Mouse (Mus musculus): Measurements from ENCODE around the gene Klf2. TPM values are rescaled to one million over a fixed set of nuclear protein-coding genes. Genes with fewer than 3 reads are reported as not detected.
A peak's percentile ranks its signal among the peaks of the same experiment; 100 is the strongest.

Klf2 gene
- total RNA-seq, 2 experiments from 2014 or later = 22.5 to 37.9 TPM

DNA sequence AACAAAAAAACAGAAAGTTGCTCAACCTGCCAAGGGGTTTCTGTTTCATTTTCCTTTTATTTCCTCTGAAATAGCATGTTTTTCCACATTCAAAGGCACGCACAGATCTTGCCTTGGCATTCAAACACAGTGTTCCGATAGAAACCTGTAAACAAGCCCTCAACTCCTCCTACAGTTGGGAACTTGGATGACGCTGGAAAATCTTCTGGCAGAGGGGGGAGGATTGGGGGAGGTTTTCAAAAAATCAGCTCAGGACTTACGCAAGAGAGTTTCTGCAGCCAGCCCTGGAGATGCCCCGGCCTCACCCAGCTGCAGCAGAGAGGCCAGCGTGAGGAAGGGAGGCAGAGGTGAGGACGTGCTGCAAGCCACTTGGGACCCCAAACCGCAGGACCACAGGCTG lies 15.2 kb upstream of the Klf2 start:
- DNase-seq (ENCODE audit: low spot score) = peak; percentile 87

DNA sequence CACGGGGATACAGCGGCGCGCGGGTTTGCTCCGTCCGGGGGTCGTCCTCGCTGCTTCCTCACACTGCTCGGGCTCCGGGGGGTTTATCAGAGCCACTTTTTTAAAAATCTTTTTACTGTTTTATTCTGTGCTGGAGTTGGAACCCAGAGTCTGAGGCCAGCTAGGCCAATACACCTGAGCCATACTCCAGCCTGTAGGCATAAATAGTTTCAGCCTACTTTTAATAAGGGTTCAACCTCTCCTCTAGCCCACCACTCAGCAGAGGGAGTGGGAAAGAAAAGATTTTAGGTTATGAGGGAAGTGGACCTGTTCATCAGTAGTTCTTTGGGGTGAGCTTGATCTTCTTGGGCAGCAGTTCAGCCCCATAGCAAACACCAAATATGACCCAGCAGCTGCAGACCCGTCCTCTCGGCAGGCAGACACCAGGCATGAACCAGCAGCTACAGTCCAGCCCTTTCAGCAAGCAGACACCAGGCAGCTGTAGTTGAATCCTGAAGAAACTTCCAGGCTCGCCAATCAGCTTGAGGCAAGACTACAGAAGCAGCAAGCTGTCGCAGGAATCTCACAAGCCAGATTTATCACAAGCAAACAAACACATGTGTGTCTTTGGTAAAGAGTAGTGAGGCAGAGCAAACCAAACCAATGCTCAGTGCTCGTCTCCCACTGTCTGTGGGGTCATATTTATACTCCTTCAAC lies 13.5 kb upstream of the Klf2 start, which contains the start of gene Gm10282:
Gene Gm10282, minus strand, starts transcription at position 51 of the 696 bp plus-strand sequence.
- DNase-seq (ENCODE audit: low spot score) = no peak

DNA sequence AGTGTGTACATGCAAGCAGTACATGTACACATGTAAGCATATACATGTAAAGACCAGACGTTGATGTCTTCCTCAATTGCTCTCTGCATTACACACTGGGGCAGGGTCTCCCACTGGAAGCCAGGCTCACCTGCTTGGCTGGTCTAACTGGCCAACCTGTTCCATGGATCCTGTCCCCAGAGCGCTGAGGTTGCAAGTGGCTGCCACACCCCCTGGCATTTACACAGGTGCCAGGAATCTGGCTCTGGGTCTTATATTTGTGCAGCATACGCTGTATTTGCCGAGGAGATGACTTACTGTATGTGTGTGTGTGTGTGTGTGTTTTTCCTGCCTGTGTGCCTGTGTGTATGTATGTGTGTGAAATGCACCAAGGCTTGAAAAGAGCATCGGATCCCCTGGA lies 11.9 kb upstream of the Klf2 start:
- DNase-seq (ENCODE audit: low spot score) = no peak

DNA sequence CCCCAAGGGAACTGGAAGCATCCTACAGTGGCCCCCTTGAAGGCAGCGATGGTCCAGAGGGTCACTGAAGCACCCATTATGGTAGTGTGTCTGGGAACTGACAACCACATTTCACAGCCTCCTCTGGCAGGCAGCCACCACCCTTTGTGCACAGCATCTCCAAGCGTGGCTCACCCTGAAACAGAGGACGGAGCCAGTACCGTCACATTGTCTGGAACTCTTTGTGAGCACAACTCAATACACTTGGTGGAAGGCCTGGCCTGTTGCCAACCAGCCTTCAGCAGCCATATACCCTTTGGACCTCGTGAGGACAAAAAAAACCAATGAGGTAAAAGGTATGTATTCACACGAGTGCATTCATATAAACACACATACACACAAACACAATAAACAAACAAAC lies 10.6 kb upstream of the Klf2 start:
- no peak for DNase-seq (ENCODE audit: low spot score)

DNA sequence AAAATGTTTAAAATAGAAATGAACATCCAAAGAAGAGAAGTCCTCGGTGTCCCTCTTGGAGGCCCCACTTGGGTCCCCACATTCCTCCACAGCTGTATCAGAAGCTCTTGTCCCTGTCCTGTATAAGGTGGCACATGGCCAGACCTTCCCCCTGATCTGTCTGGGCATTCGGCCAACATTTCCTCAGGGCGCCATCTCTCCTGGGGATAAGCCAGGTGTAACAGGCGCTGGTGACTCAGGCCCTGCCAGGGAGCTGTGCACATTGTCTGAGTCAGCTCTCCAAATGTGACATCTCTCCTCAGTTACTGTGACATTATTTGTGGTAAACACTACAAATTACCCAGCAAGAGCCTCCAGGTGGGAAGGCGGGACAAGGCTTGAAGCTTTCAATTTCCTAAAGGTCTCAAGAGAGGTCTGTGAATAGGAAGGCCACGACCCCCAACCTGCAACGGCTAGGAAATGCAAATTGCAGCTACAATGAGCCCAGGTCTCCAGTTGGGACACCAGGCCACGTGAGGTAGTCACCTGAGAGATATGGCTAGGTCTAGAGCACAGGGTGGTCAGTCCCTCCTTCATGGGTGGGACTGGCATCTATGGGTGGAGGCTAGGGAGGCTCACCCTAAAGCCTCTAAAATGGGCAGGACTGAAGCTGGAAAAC lies 7.9 kb upstream of the Klf2 start:
- no peak for DNase-seq (ENCODE audit: low spot score)

DNA sequence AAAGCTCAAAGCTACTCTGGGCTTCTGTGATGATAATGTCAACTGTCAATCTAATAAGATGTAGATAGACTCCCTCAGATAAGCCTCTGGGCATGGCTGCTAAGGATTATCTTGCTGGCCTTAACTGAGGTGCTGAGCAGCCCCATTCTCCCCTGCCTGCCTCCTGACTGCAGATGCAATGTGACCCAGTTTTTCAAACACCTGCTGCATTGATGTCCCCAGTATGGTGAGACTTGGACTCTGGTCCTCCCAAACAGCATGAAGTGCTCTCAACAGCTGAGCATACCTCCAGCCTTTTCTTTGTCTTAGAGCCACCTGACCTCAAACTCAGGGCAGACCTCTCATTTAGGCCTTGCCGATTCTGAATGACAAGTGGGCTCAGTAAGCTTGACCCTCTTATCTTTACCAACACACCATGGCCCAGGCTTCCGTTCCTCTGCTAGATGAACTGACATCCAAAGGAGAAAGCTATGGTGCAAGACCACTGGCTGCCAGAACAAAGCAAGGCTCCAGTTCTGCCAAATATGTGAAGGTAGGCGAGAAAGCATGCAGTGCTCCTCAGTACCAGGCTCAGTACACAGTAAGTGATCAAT lies 5.8 kb upstream of the Klf2 start:
- no peak for DNase-seq (ENCODE audit: low spot score)

DNA sequence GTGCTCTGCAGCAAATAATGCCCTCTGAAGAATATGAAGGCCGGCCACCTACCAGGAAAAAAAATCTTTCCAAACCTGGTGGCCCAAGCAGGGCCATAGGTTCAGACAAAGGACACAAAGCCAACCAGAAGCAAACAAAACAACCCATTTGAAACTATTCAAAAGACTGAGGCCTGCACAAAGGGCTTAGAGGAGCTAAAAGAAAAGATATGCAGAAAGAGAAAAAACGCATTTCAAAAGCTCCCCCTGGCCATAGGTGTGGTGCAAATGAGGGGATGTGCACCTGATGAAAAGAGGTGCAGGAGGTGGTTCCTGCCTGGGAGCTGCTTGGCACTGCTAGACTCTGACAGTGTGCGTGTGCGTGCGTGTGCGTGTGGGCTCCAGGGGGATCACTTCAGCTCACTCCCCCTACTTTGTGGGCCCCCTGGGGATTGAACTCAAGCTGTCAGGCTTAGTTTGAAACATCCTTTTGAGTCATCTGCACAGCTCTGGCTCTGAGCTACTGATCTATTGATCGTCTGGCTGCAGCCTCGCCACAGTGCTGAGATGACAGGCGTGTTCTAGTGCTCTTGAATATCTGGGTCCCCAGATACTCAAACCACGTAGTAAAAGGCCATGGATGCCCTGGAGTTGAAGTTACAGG lies 2.7 kb upstream of the Klf2 start:
- DNase-seq (ENCODE audit: low spot score) = no peak

DNA sequence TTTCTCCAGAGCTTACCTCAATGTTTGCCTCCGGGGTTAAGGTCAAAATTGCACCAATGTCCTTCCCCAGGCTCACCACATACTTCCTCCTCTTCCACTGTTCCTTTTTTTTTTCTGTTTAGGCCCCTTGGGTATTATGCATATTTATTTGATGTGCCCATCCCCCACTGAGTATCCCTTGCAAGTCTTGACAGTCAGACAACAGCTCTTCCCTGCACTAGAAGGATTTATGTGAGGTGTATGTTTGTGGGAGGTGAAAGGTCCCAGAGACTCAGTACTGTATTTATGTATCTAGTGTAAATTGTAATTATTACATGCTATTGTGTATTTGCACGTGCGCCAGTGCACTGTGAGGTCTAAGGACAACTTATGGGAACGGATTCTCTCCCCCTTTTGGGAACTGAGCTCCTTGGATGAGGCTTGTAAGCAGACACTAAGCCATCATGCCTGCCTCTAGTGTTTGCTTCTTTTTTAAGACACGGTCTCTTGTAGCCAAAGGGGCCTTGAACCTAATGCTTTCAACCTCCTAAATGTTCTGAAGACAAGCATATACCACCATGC lies 1.0 kb upstream of the Klf2 start:
- DNase-seq (ENCODE audit: low spot score) = no peak

DNA sequence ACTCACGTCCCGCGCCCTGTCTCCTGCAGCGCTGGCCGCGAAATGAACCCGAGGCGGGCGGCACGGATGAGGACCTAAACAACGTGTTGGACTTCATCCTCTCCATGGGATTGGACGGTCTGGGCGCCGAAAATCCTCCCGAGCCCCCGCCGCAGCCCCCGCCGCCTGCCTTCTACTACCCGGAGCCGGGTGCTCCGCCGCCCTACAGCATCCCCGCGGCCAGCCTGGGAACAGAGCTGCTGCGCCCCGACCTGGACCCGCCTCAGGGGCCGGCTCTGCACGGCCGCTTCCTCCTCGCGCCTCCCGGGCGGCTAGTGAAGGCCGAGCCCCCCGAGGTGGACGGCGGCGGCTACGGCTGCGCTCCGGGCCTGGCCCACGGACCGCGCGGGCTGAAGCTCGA lies 564 bp downstream of the Klf2 start:
- no peak for DNase-seq (ENCODE audit: low spot score)

DNA sequence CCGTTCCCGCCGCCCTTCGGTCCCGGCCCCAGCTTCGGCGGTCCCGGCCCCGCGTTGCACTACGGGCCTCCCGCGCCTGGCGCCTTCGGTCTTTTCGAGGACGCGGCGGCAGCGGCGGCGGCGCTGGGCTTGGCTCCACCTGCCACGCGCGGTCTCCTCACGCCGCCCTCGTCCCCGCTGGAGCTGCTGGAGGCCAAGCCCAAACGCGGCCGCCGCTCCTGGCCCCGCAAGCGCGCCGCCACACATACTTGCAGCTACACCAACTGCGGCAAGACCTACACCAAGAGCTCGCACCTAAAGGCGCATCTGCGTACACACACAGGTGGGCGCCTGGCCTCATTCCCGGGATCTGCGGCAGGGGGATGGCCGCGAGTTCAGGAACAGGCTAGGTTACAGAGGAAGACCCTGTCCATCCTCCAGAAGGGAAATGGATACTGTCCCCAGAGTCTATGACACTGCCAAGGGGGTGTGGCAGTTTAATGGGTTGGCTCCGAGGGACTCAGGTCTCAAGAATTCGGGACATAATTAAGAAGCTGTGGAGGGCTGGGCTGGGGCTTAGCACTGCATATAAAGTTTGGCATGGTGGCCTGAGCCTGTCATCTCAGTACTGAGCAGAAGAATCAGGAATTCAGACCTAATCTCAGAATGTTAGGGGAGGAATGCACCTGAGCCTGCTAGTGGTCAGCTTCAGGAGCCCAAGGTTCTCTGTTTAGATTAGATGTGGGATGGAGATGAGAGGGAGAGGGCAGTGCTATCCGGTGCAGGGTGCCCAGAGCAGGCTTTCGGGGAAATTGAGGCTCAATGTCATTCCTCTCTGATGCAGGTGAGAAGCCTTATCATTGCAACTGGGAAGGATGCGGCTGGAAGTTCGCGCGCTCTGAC lies 1.3 kb downstream of the Klf2 start:
- DNase-seq (ENCODE audit: low spot score) = peak; percentile 58

DNA sequence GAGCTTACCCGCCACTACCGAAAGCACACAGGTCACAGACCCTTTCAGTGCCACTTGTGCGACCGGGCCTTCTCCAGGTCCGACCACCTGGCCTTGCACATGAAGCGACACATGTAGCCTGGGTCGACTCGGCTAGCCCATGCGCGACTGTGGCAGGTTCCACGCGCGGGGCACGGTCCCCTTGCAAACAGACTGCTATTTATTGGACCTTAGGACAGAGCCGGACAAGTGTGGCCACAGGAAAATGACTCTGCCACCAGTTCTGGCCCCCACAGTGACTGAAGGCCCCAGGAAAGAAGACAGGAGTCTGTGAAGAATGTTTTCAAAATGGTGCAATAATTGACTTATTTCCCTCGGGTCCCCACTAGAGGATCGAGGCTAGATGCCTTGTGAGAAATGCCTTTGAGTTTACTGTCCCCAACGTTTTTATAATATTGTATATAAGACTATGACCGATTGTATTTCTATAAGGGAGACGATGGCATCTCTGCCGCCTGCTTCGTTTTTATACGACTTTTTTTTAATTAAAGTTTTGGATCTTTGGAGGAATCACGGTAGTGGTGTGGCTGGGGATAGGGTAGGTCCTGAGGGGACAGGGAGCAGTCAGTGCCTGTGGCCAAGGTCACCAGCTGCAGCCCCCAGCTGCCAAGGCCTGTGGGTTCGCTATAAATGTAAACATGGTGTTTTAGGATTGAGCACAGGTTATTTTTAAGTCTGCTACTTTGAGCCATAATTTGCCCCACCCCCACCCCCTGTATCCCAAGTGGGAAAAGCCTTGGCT lies 2.2 kb downstream of the Klf2 start:
- DNase-seq (ENCODE audit: low spot score) = no peak

DNA sequence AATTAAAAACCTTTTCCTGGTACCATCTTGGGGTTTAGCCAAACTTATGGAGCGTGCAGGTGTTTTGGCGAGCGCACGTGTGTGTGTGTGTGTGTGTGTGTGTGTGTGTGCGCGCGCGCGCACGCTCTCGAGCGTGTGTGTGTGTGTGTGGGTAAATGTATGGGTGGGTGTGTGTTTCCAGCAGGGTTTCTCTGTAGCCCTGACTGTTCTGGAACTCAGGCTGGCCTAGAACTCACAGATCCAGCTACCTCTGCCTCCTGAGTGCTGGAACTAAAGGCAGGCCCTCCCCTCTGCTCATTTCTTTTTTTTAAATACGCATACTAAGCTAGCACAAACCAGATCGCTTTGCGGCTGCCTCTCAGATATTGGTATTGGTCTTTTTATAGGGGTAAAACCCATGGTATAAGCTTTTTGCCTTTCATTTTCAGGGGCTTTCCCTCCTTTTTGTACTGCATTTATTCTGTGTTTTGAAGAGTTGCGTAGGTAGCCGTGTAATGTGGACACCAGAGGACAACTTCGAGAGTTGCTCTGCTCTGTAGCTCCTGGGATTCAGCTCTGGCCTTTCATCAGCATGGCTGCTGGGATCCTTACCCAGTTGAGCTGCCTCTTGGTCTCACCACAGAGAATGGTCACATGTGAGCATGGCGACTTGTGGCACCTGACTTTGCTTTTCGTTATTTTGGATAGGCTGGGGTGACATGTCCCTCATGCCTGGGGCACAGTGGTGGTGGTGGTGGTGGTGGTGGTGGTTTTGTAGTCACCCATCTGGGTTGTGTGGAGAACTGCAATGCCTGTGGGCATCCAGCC lies 3.0 kb downstream of the Klf2 start:
- DNase-seq (ENCODE audit: low spot score) = no peak

DNA sequence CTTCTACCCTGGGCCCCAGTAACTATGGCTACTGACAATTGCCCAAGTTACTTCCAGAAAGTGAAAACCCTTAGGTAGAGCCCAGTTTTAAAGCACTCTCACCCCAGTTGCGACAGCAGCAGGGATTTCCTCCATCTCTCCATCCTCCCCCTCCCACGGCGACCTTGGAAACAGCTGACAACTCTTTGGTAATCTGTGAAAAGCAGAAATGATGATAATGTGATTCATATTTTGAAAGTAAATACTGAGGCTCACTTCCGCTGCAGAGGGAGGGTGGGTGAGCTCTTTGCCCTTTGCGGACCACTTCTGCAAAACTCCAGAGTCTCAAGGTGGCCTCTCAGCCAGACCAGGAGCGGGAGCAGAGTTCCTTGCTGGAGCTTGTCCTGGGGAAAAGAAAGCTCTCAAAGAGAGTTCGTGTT lies 3.6 kb downstream of the Klf2 start:
- DNase-seq (ENCODE audit: low spot score) = peak; percentile 45

DNA sequence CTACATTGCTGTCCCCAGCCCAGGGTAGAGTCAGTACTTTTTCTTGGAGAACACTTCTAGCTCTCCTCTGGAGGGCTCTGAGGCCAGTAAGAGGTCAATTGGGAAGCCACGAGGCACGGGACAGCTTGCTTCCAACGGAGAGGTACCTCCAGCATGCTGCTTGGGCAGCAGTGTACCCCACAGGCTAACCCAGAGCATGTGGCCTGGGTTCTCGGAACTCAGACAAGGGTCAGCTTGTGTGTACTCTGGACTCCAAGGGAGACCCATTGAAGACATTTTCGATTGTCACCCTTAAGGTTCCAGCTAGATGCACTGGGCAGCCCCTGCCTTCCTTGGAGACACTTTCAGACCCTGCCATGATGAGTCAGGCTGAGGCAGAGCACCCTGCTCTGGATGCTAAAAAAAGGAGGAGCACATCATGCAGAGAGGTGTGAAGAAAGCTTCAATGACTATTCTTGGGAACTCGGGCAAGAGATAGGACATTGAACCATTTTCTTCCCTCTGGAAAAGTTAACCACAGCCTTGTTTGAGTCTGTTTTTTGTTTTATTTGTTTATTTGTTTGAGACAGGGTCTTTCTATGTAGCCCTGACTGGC lies 4.4 kb downstream of the Klf2 start:
- peak; percentile 22 for DNase-seq (ENCODE audit: low spot score)

DNA sequence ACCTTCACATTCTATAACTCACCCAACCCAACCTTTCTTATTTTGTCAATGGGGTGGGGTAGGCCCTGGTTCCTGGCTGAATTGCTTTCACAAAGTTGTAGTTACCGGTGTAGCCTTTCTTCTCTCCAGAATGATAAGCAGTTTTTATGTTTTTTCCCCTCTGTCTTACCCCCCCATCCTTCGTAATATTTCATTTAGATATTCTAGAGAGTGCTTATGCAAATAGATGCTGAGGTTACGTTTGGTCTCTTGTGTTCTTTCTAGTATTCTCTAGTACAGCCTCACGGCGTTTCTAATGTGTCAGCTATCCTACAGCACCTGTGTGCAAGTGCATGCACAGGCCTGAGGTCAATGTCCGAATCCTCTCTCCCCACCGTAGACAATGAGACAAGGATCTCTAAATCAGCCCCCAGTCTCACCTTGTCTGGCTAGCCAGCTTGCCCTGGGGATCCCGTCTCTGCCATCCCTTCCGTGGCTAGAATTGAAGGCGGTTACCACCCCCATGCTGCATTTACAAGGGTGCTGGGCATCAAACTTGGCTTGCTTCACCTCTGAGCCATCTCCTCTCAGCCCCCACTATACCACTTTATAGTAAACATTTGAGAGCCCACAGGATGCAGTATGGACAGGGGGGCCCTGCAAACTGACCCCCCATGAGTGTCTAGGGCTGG lies 5.3 kb downstream of the Klf2 start:
- no peak for DNase-seq (ENCODE audit: low spot score)

DNA sequence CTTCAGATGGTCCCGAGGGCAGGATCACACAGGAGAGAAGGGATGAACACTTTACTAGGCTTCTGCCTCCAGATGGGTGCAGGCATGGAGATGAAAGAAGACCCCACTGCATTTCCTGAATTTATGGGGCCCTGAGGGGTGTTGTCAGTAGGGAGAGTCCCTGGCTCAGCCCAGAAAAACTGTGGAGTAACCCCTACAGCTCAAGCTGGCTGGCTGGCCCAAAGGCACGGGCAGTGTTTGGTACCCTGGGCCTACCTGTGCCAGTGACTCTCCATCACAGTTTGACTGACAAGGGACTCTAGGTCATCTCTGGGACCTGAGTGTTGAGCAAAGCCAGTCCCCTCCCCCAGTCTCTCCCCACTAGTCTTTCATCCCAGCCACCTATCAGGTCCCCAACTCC lies 5.9 kb downstream of the Klf2 start:
- no peak for DNase-seq (ENCODE audit: low spot score)

DNA sequence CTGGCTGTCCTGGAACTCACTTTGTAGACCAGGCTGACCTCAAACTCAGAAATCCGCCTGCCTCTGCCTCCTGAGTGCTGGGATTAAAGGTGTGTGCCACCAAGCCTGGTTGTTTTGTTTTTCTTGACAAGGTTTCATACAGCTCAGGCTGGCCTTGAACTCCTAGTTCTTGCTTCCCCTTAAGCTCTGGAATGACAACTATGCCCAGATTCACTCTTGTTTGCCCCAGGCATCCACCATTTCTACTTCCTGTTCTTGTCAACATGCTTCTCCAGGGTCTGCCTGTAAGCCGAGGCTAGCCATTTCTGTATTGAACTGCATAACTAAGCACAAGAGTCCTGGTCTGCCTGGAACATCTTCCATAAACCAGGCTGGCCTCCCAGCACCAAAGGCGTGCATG lies 10.3 kb downstream of the Klf2 start:
- no peak for DNase-seq (ENCODE audit: low spot score)

DNA sequence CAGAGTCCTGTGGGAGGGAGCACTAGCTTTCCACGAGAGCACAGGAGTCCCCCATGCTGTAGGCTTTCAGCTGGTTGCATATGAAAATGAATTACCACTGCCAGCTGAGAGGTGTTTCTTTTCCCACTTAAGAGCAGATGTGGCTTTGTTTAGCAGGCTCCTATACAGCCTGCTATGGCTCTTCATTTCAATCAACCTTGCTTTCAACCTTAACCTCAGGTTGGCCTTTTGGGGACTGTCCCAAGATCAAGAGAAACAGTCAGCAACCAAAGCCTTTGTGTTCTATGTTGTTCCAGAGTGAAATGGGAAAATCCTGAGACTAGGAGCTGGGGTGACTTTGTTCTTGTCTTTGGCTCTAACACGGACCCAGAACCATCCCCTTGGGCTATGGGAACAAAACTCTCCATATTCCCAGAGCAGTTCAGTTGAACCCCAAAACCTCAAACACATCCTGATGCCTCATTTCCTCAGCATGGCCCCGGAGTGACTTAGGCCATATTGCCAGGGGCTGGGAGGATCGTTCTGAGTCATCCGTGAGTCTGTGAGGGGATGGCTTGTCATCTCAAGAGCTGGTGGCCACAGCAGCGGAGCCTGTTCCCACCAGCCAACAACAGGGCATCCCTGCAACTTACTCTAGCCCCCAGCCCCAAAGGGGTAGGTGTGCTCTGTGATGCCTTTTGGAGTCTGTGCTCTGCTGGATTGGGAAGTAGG lies 12.1 kb downstream of the Klf2 start:
- DNase-seq (ENCODE audit: low spot score) = no peak
